15 mouse cellular contexts compared by ENCODE assay signal in genomic region chr11:51565951-51566350, GRCm38 (mm10). TPM values are rescaled to one million over a fixed set of nuclear protein-coding genes. Genes with fewer than 3 reads are reported as not detected.
DNase-seq lines count a peak whose midpoint lies in the region; ATAC-seq and TF ChIP-seq lines count a peak whose summit lies in the region.
"Had no signal": no experiment of that assay in that cellular context is flagged by ENCODE, and none has a peak within 500 bp of the region (broad histone marks: within the 10 kb centered on the region; RNA-seq: fewer than 3 reads in every experiment).

No protein-coding gene starts in this region.

- no peaks in the 10 kb centered on the region for H3K27me3 ChIP-seq in kidney, adult 2 months (replicated peaks; ENCODE audit: control insufficient read depth, insufficient read depth, low read length)
- H3K27me3 ChIP-seq in kidney, embryonic 14.5 days (ENCODE audit: control insufficient read depth, insufficient read depth, low read length), result no peaks in the 10 kb centered on the region
- H3K27me3 ChIP-seq in midbrain, postnatal 0 days (ENCODE audit: insufficient read depth, low read length), result no peaks in the 10 kb centered on the region
- H3K27me3 ChIP-seq in midbrain, embryonic 11.5 days (ENCODE audit: control insufficient read depth, insufficient read depth, low read length), result no peaks in the 10 kb centered on the region
- H3K27me3 ChIP-seq in stomach, postnatal 0 days (ENCODE audit: control insufficient read depth, insufficient read depth, low read length), result no peaks in the 10 kb centered on the region
- H3K27me3 ChIP-seq: forebrain, embryonic 15.5 days; limb, embryonic 15.5 days had no signal

- no peak overlapping the region for H3K27ac ChIP-seq in kidney, adult 2 months (ENCODE audit: insufficient read depth, low read depth, low read length)
- no peak overlapping the region for H3K27ac ChIP-seq in kidney, embryonic 14.5 days (ENCODE audit: low read depth, low read length)
- H3K27ac ChIP-seq in midbrain, postnatal 0 days (ENCODE audit: low read depth, low read length), result no peak overlapping the region
- H3K27ac ChIP-seq in midbrain, embryonic 11.5 days (ENCODE audit: low read depth, low read length), result no peak overlapping the region
- H3K27ac ChIP-seq in stomach, postnatal 0 days (replicated peaks), result no peak overlapping the region
- H3K27ac ChIP-seq: forebrain, embryonic 15.5 days; hindbrain, embryonic 10.5 days; limb, embryonic 15.5 days had no signal

- 87% methylated on average over 6 of the region's 6 CpGs for WGBS in kidney, adult 2 months
- 87% methylated on average over 6 of the region's 6 CpGs for WGBS in kidney, embryonic 14.5 days
- WGBS in midbrain, postnatal 0 days, result 93% methylated on average over 6 of the region's 6 CpGs
- 91% methylated on average over 6 of the region's 6 CpGs for WGBS in midbrain, embryonic 11.5 days
- 91% methylated on average over 6 of the region's 6 CpGs for whole genome bisulfite sequencing in stomach, postnatal 0 days

- peak; percentile 23; the same call in 1 of the 2 replicates for TF ChIP-seq CTCF in kidney, adult 2 months (conservative IDR thresholded peaks at IDR 0.05; ENCODE audit: insufficient read depth, insufficient read length, low read depth, low read length)
- peak; percentile 44; the same call in 1 of the 2 replicates for TF ChIP-seq CTCF in midbrain, postnatal 0 days (IDR thresholded peaks at IDR 0.05)
- peak; percentile 45 for TF ChIP-seq CTCF in stomach, postnatal 0 days (IDR thresholded peaks at IDR 0.05; ENCODE audit: low read depth)

- no peak for TF ChIP-seq POLR2A in kidney, adult 2 months (IDR thresholded peaks at IDR 0.05; ENCODE audit: low read depth, low read length)

- DNase-seq in kidney, adult 2 months, result no peak
- DNase-seq in midbrain, postnatal 0 days (ENCODE audit: low spot score), result no peak
- DNase-seq in midbrain, embryonic 11.5 days (ENCODE audit: low spot score, missing footprints), result no peak
- DNase-seq in R1 (ENCODE audit: low read depth, low spot score), result peak; percentile 59
- DNase-seq in stomach, postnatal 0 days (ENCODE audit: low spot score), result no peak
- DNase-seq in urinary bladder, adult 2 months (ENCODE audit: low spot score), result no peak
- DNase-seq: adrenal gland, postnatal 25 days; gastrocnemius, postnatal 14 days; kidney, adult 18-20 months had no signal

- no peak for TF ChIP-seq EP300 in stomach, postnatal 0 days (optimal IDR thresholded peaks at IDR 0.05)

- H3K36me3 ChIP-seq in kidney, adult 2 months (ENCODE audit: control insufficient read depth, insufficient read depth, low read length), result no peaks in the 10 kb centered on the region
- no peaks in the 10 kb centered on the region for H3K36me3 ChIP-seq in kidney, embryonic 14.5 days (ENCODE audit: control insufficient read depth, insufficient read depth, low read length)
- H3K36me3 ChIP-seq in midbrain, postnatal 0 days (ENCODE audit: insufficient read depth, low read length), result no peaks in the 10 kb centered on the region
- H3K36me3 ChIP-seq in midbrain, embryonic 11.5 days (ENCODE audit: control insufficient read depth, insufficient read depth, low read length), result no peaks in the 10 kb centered on the region
- H3K36me3 ChIP-seq in stomach, postnatal 0 days (ENCODE audit: control insufficient read depth, insufficient read depth, low read length), result no peaks in the 10 kb centered on the region
- H3K36me3 ChIP-seq: forebrain, embryonic 15.5 days; heart, embryonic 12.5 days; limb, embryonic 15.5 days had no signal

- no peak for ATAC-seq in kidney, embryonic 14.5 days (ENCODE audit: low FRiP score, low TSS enrichment)
- ATAC-seq in midbrain, postnatal 0 days (ENCODE audit: low FRiP score), result no peak
- ATAC-seq in midbrain, embryonic 11.5 days (ENCODE audit: low FRiP score), result no peak
- no peak for ATAC-seq in stomach, postnatal 0 days (ENCODE audit: low FRiP score, low TSS enrichment)
- ATAC-seq: forebrain, embryonic 15.5 days; midbrain, embryonic 16.5 days had no signal

- H3K4me1 ChIP-seq in kidney, adult 2 months (ENCODE audit: control insufficient read depth, insufficient read depth, low read length), result no peaks in the 10 kb centered on the region
- H3K4me1 ChIP-seq in kidney, embryonic 14.5 days (ENCODE audit: control insufficient read depth, insufficient read depth, low read length), result no peaks in the 10 kb centered on the region
- H3K4me1 ChIP-seq in midbrain, postnatal 0 days (ENCODE audit: insufficient read depth, low read length), result no peaks in the 10 kb centered on the region
- H3K4me1 ChIP-seq in midbrain, embryonic 11.5 days (ENCODE audit: control insufficient read depth, insufficient read depth, low read length), result no peaks in the 10 kb centered on the region
- H3K4me1 ChIP-seq in stomach, postnatal 0 days (replicated peaks; ENCODE audit: control insufficient read depth, insufficient read depth), result no peaks in the 10 kb centered on the region
- H3K4me1 ChIP-seq: forebrain, embryonic 15.5 days; heart, embryonic 12.5 days; limb, embryonic 15.5 days had no signal

- H3K9me3 ChIP-seq in kidney, embryonic 14.5 days (ENCODE audit: control insufficient read depth, low read length), result 0 out of 2 replicates have a peak, but pooled peaks cover 2% of the 10 kb centered on the region
- H3K9me3 ChIP-seq in midbrain, postnatal 0 days (ENCODE audit: low read length), result no peaks in the 10 kb centered on the region
- no peaks in the 10 kb centered on the region for H3K9me3 ChIP-seq in midbrain, embryonic 11.5 days (ENCODE audit: control insufficient read depth, low read length)
- H3K9me3 ChIP-seq in stomach, postnatal 0 days (ENCODE audit: control insufficient read depth, low read length), result no peaks in the 10 kb centered on the region
- H3K9me3 ChIP-seq: forebrain, embryonic 15.5 days; limb, embryonic 15.5 days had no signal

- H3K9ac ChIP-seq in kidney, embryonic 14.5 days (ENCODE audit: low read depth, low read length), result no peak overlapping the region
- no peak overlapping the region for H3K9ac ChIP-seq in midbrain, postnatal 0 days (replicated peaks; ENCODE audit: low read length, poor library complexity, severe bottlenecking)
- no peak overlapping the region for H3K9ac ChIP-seq in midbrain, embryonic 11.5 days (ENCODE audit: low read length)
- H3K9ac ChIP-seq in stomach, postnatal 0 days (ENCODE audit: low read length), result no peak overlapping the region
- H3K9ac ChIP-seq: forebrain, embryonic 15.5 days; heart, embryonic 12.5 days; limb, embryonic 15.5 days had no signal

- H3K4me2 ChIP-seq in kidney, embryonic 14.5 days (replicated peaks; ENCODE audit: low read depth, low read length), result no peak overlapping the region
- no peak overlapping the region for H3K4me2 ChIP-seq in midbrain, postnatal 0 days (ENCODE audit: low read depth, low read length, poor library complexity, severe bottlenecking)
- H3K4me2 ChIP-seq in midbrain, embryonic 11.5 days, result no peak overlapping the region
- no peak overlapping the region for H3K4me2 ChIP-seq in stomach, postnatal 0 days (replicated peaks; ENCODE audit: low read depth)
- H3K4me2 ChIP-seq: forebrain, embryonic 15.5 days; heart, embryonic 12.5 days; limb, embryonic 15.5 days had no signal

- no peak overlapping the region for H3K4me3 ChIP-seq in kidney, adult 2 months (ENCODE audit: insufficient read depth, low read depth, low read length)
- H3K4me3 ChIP-seq in kidney, embryonic 14.5 days (ENCODE audit: low read length), result no peak overlapping the region
- no peak overlapping the region for H3K4me3 ChIP-seq in midbrain, postnatal 0 days (ENCODE audit: low read depth, low read length)
- no peak overlapping the region for H3K4me3 ChIP-seq in midbrain, embryonic 11.5 days (ENCODE audit: low read depth, low read length)
- no peak overlapping the region for H3K4me3 ChIP-seq in stomach, postnatal 0 days (ENCODE audit: low read depth, low read length)
- H3K4me3 ChIP-seq: forebrain, embryonic 15.5 days; heart, embryonic 12.5 days; hindbrain, embryonic 10.5 days; limb, embryonic 15.5 days had no signal

RNA-seq across cellular contexts. Expression of gene Phykpl, which starts 18.6 kb away (rescaled TPM):
- 28.5 and 34.5 TPM in 2 replicates for polyA plus RNA-seq in kidney, adult 2 months (2012; rRNA removed)
- polyA plus RNA-seq in kidney, embryonic 14.5 days (2014; fragmentation: Nextera tagmentation; extraction: Ambion mirVana), result 15.9 and 23.2 TPM in 2 replicates
- 6.6 and 7.5 TPM in 2 replicates for total RNA-seq in midbrain, postnatal 0 days (2014; rRNA removed)
- 5.9 and 6.9 TPM in 2 replicates for polyA plus RNA-seq in midbrain, postnatal 0 days (2015; fragmentation: Nextera tagmentation; extraction: Ambion mirVana)
- polyA plus RNA-seq in midbrain, embryonic 11.5 days (2014; fragmentation: Nextera tagmentation; extraction: Ambion mirVana), result 9.6 and 10.7 TPM in 2 replicates
- polyA plus RNA-seq in stomach, postnatal 0 days (2015; fragmentation: Nextera tagmentation; extraction: Ambion mirVana), result 13.3 and 14.0 TPM in 2 replicates
- 14.3 and 19.3 TPM in 2 replicates for polyA plus RNA-seq in urinary bladder, adult 2 months (2012; rRNA removed)

RNA-seq across cellular contexts. Expression of gene Hnrnpab, which starts 40.7 kb away (rescaled TPM):
- polyA plus RNA-seq in kidney, adult 2 months (2012; rRNA removed), result 116 and 138 TPM in 2 replicates
- polyA plus RNA-seq in kidney, embryonic 14.5 days (2014; fragmentation: Nextera tagmentation; extraction: Ambion mirVana), result 628 and 680 TPM in 2 replicates
- total RNA-seq in midbrain, postnatal 0 days (2014; rRNA removed), result 239 and 245 TPM in 2 replicates
- polyA plus RNA-seq in midbrain, postnatal 0 days (2015; fragmentation: Nextera tagmentation; extraction: Ambion mirVana), result 191 and 220 TPM in 2 replicates
- polyA plus RNA-seq in midbrain, embryonic 11.5 days (2014; fragmentation: Nextera tagmentation; extraction: Ambion mirVana), result 802 and 844 TPM in 2 replicates
- polyA plus RNA-seq in stomach, postnatal 0 days (2015; fragmentation: Nextera tagmentation; extraction: Ambion mirVana), result 204 and 215 TPM in 2 replicates
- polyA plus RNA-seq in urinary bladder, adult 2 months (2012; rRNA removed), result 198 and 201 TPM in 2 replicates

RNA-seq across cellular contexts. Expression of gene Nhp2, which starts 53.6 kb away (rescaled TPM):
- 44.6 and 49.8 TPM in 2 replicates for polyA plus RNA-seq in kidney, adult 2 months (2012; rRNA removed)
- polyA plus RNA-seq in kidney, embryonic 14.5 days (2014; fragmentation: Nextera tagmentation; extraction: Ambion mirVana), result 211 and 264 TPM in 2 replicates
- total RNA-seq in midbrain, postnatal 0 days (2014; rRNA removed), result 36.6 and 60.3 TPM in 2 replicates
- 88.4 and 96.1 TPM in 2 replicates for polyA plus RNA-seq in midbrain, postnatal 0 days (2015; fragmentation: Nextera tagmentation; extraction: Ambion mirVana)
- polyA plus RNA-seq in midbrain, embryonic 11.5 days (2014; fragmentation: Nextera tagmentation; extraction: Ambion mirVana), result 152 and 167 TPM in 2 replicates
- 134 and 144 TPM in 2 replicates for polyA plus RNA-seq in stomach, postnatal 0 days (2015; fragmentation: Nextera tagmentation; extraction: Ambion mirVana)
- polyA plus RNA-seq in urinary bladder, adult 2 months (2012; rRNA removed), result 48.8 and 55.7 TPM in 2 replicates
